Mouse (Mus musculus) layer of hippocampus, postnatal 14 days (tissue): Measurements from ENCODE around the gene Olfr1436. TPM values are rescaled to one million over a fixed set of nuclear protein-coding genes. Genes with fewer than 3 reads are reported as not detected.
"Not testable (repeated sequence)": the region's sequence is repeated elsewhere in the genome, so short reads cannot be mapped to it uniquely, and the experiment has no call there.

Experiments
- DNase-seq, 2 experiments: peaks; one replicate each; pipeline ENCODE4 v3.0.0; 2021 to 2022; ENCODE audit warnings: low spot score in 2 of 2, mixed read lengths in 1 of 2
- long read RNA-seq, 2 experiments: library from polyadenylated mRNA; stranded (forward); transcript quantifications; one replicate each; pipeline ENCODE4 v2.0.0; 2021
- total RNA-seq, 2 experiments: library from RNA; stranded (reverse); gene quantifications; 2 replicates each; pipeline ENCODE4 v1.2.3; 2021

Olfr1436 gene
- not detected for total RNA-seq
- long read RNA-seq, experiment 1, result 0 reads
- long read RNA-seq, experiment 2, result 0 reads

GRCm38 (mm10) chr19:12299030-12299429, at the start of gene Olfr1436:
Olfr1436 (minus strand) TSS chr19:12299130.
- DNase-seq, result not testable (repeated sequence)

- no peak for DNase-seq
Observed at GRCm38 (mm10) chr19:12335810-12336209, 36.9 kb upstream of the Olfr1436 start, which contains the start of gene Olfr1438-ps1. Olfr1438-ps1 (minus strand) TSS chr19:12335910.

- no peak for DNase-seq
Observed at GRCm38 (mm10) chr19:12325001-12325400, 26.1 kb upstream of the Olfr1436 start, which contains the start of gene Olfr1437. Olfr1437 (minus strand) TSS chr19:12325101.

GRCm38 (mm10) chr19:12292979-12293378, 6.0 kb downstream of the Olfr1436 start:
- peak; percentile 1 to 68 for DNase-seq

GRCm38 (mm10) chr19:12279554-12279953, 19.4 kb downstream of the Olfr1436 start, which contains the start of gene Olfr1434:
Olfr1434 (plus strand) TSS chr19:12279854.
- no peak for DNase-seq

DNA sequence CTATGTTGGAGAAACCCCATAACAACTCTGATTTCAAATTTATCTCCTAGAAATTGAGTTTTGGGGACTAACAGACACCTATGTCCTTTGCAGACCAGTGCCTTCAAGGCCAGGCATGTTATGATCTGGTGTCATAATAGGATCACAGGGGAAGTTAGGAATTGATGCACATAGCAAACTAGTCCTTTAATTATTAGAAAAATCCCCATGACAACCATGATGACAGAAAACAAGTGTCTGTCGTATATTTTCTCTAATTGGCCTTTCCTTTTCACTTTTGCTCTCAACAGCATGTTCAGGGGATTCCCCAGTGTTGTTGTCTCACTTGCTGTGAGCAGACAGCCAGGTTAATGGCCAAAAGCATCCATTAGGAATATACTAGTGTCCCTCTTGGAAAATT, 38.2 kb downstream of the Olfr1436 start, which contains the start of gene Olfr235:
Olfr235 (plus strand) TSS at position 301 of the 400 bp plus-strand sequence.
- DNase-seq, result no peak

Other genes with a start within 250 kb of the Olfr1436 start
- not detected for gene Olfr1424, start 236.4 kb downstream of the Olfr1436 start, total RNA-seq
- not detected for gene Olfr1425, start 221.4 kb downstream of the Olfr1436 start, total RNA-seq
- gene Olfr1426, start 207.1 kb downstream of the Olfr1436 start, total RNA-seq, result not detected
- not detected for gene Olfr1427, start 195.8 kb downstream of the Olfr1436 start, total RNA-seq
- not detected for gene Olfr1428, start 183.2 kb downstream of the Olfr1436 start, total RNA-seq
- not detected for gene Olfr76, start 175.9 kb downstream of the Olfr1436 start, total RNA-seq
- not detected for gene Olfr1555-ps1, start 129.0 kb downstream of the Olfr1436 start, total RNA-seq
- not detected for gene Olfr1431, start 98.5 kb downstream of the Olfr1436 start, total RNA-seq
- not detected for gene Olfr1432, start 66.5 kb downstream of the Olfr1436 start, total RNA-seq
- gene Olfr262, start 57.5 kb downstream of the Olfr1436 start, total RNA-seq, result not detected
- gene Olfr235, start 38.1 kb downstream of the Olfr1436 start, total RNA-seq, result not detected
- gene Olfr1434, start 19.3 kb downstream of the Olfr1436 start, total RNA-seq, result not detected
- not detected for gene Olfr1437, start 26.0 kb upstream of the Olfr1436 start, total RNA-seq
- gene Olfr1438-ps1, start 36.8 kb upstream of the Olfr1436 start, total RNA-seq, result not detected
- not detected for gene Olfr1440, start 88.1 kb upstream of the Olfr1436 start, total RNA-seq
- gene Olfr1441, start 118.3 kb upstream of the Olfr1436 start, total RNA-seq, result not detected
- not detected for gene Pfpl, start 128.8 kb upstream of the Olfr1436 start, total RNA-seq
- 1 to 10 TPM; 5.4 to 5.6 TPM for gene Mpeg1, start 161.6 kb upstream of the Olfr1436 start, total RNA-seq
- 10 to 100 TPM; 37.0 to 41.8 TPM for gene Dtx4, start 202.3 kb upstream of the Olfr1436 start, total RNA-seq
- gene Fam111a, start 246.6 kb upstream of the Olfr1436 start, total RNA-seq, result 1 to 10 TPM; 1.6 to 2.2 TPM